ENCODE assay signal across 9 mouse cellular contexts in the genomic region with DNA sequence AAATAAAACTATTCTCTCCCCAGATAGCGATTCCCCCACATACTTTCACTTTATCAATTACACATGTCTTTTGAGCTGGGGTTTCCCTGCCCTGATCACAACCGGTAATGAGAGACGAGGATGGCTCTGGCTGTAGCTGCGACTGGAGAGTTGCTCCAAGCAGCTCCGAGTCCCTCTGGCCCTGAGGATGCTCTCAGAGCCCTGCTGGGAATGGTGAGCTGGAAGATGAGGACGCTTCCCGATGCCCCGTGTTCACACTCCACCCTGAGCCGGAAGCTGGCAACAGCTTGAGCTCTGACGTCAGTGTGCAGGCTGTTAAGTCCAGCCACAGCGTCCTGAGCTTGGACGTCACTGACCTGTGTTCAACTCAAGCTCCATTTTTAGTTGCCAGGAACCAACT.
DNase-seq lines count a peak whose midpoint lies in the region; ATAC-seq and TF ChIP-seq lines count a peak whose summit lies in the region.
"Had no signal": no experiment of that assay in that cellular context is flagged by ENCODE, and none has a peak within 500 bp of the region (broad histone marks: within the 10 kb centered on the region; RNA-seq: fewer than 3 reads in every experiment).

No protein-coding gene starts in this region.

- no peak for TF ChIP-seq CTCF in thymus, adult 2 months (IDR thresholded peaks at IDR 0.05; ENCODE audit: borderline replicate concordance, control insufficient read depth, extremely low read depth, insufficient read depth, low read length, poor library complexity)

- 47% methylated on average over 12 of the region's 12 CpGs for WGBS in midbrain, embryonic 15.5 days
- 48% methylated on average over 12 of the region's 12 CpGs for WGBS in thymus, adult 2 months

- H3K4me2 ChIP-seq in midbrain, embryonic 15.5 days = peak overlapping the region; percentile 35

- H3K27ac ChIP-seq in midbrain, embryonic 15.5 days = peak overlapping the region; percentile 50; the same call in 1 of the 2 replicates
- H3K27ac ChIP-seq in thymus, adult 2 months (ENCODE audit: control insufficient read depth, insufficient read depth, low read length) = no peak overlapping the region

- H3K27me3 ChIP-seq in midbrain, embryonic 15.5 days (replicated peaks) = no peaks in the 10 kb centered on the region
- H3K27me3 ChIP-seq in thymus, adult 2 months (ENCODE audit: control insufficient read depth, insufficient read depth, low read length) = no peaks in the 10 kb centered on the region

- no peaks in the 10 kb centered on the region for H3K9me3 ChIP-seq in midbrain, embryonic 15.5 days

- peak; percentile 9 for DNase-seq in gastrocnemius, postnatal 10 days
- DNase-seq in gastrocnemius, adult 18-20 months (ENCODE audit: low spot score) = no peak
- peak; percentile 43 for DNase-seq in embryo, embryonic 11 days
- peak; percentile 10 to 15 for DNase-seq in heart, postnatal 10 days
- no peak for DNase-seq in urinary bladder, postnatal 4 days (ENCODE audit: low spot score in 2 of 2)
- DNase-seq in thymus, adult 2 months = no peak
- DNase-seq in left cerebral cortex, adult 9 months (ENCODE audit: low spot score in 2 of 2) = no peak
- DNase-seq: liver, postnatal 0 days had no signal

- TF ChIP-seq POLR2A in thymus, adult 2 months (IDR thresholded peaks at IDR 0.05; ENCODE audit: control insufficient read depth, extremely low read depth, insufficient read depth, low read length, poor library complexity) = no peak

- ATAC-seq in midbrain, embryonic 15.5 days (replicated peaks) = no peak
- ATAC-seq: liver, postnatal 0 days had no signal

- intact Hi-C loops in heart, postnatal 10 days (cut with DNase I) = no loop called here

- H3K4me3 ChIP-seq in midbrain, embryonic 15.5 days = peak overlapping the region; percentile 15; the same call in 1 of the 2 replicates
- H3K4me3 ChIP-seq in thymus, adult 2 months (ENCODE audit: control insufficient read depth, insufficient read depth, low read length) = no peak overlapping the region

- peaks cover 9% of the 10 kb centered on the region for H3K4me1 ChIP-seq in midbrain, embryonic 15.5 days
- H3K4me1 ChIP-seq in thymus, adult 2 months (replicated peaks; ENCODE audit: control insufficient read depth, insufficient read depth, low read length) = no peaks in the 10 kb centered on the region

- no peak overlapping the region for H3K9ac ChIP-seq in midbrain, embryonic 15.5 days
- H3K9ac ChIP-seq: liver, postnatal 0 days had no signal

- no peaks in the 10 kb centered on the region for H3K36me3 ChIP-seq in midbrain, embryonic 15.5 days (replicated peaks)
- no peaks in the 10 kb centered on the region for H3K36me3 ChIP-seq in thymus, adult 2 months (ENCODE audit: control insufficient read depth, insufficient read depth, low read length)

Comparison
In these comparisons a context has a peak if more than half of its experiments do, and no peak if none do; other contexts are left out.
1. DNase-seq: peak in gastrocnemius, postnatal 10 days (single experiment), embryo, embryonic 11 days (single experiment) and heart, postnatal 10 days (2 of 2); none in gastrocnemius, adult 18-20 months (single experiment), urinary bladder, postnatal 4 days (0 of 2), thymus, adult 2 months (single experiment) and left cerebral cortex, adult 9 months (0 of 2).